Mouse (Mus musculus): ENCODE measurements around the gene Cysrt1. TPM values are rescaled to one million over a fixed set of nuclear protein-coding genes. Genes with fewer than 3 reads are reported as not detected.

Cysrt1 gene
- total and polyA plus RNA-seq, 2 experiments from 2014 or later, result not detected

- H3K27me3 ChIP-seq (ENCODE audit: control insufficient read depth, insufficient read depth, low read length), result peaks cover 53% of the 10 kb centered on the region
- WGBS, result 81% methylated on average over 7 of the region's 7 CpGs
- H3K4me2 ChIP-seq (ENCODE audit: low read depth, low read length), result no peak overlapping the region
- ATAC-seq (ENCODE audit: insufficient read depth, low read depth), result no peak
- no peak for DNase-seq (ENCODE audit: low spot score)
- H3K36me3 ChIP-seq (replicated peaks; ENCODE audit: control insufficient read depth, insufficient read depth, low read length), result peaks cover 23% of the 10 kb centered on the region
- peaks cover 18% of the 10 kb centered on the region for H3K4me1 ChIP-seq (ENCODE audit: control insufficient read depth, insufficient read depth)
- H3K9me3 ChIP-seq (replicated peaks; ENCODE audit: control insufficient read depth, low read length), result no peaks in the 10 kb centered on the region
- no peak overlapping the region for H3K27ac ChIP-seq (ENCODE audit: low read depth)
- H3K9ac ChIP-seq (replicated peaks; ENCODE audit: low read depth, low read length), result no peak overlapping the region
- H3K4me3 ChIP-seq (ENCODE audit: low read depth, low read length), result no peak overlapping the region
- TF ChIP-seq EP300 (IDR thresholded peaks at IDR 0.05; ENCODE audit: low read depth) (no peak), CTCF (IDR thresholded peaks at IDR 0.05; ENCODE audit: low read depth) (no peak)
These were observed 46.6 kb upstream of the Cysrt1 start for GRCm38 (mm10) chr2:25288734-25289345.

- Histone ChIP-seq H3K9ac (replicated peaks; ENCODE audit: low read depth, low read length) (no peak within 1 kb of the TSS), H3K4me1 (ENCODE audit: control insufficient read depth, insufficient read depth) (peaks cover 18% of the 10 kb centered on the region), H3K9me3 (replicated peaks; ENCODE audit: control insufficient read depth, low read length) (no peaks in the 10 kb centered on the region), H3K4me2 (ENCODE audit: low read depth, low read length) (no peak within 1 kb of the TSS), H3K27me3 (ENCODE audit: control insufficient read depth, insufficient read depth, low read length) (peaks cover 49% of the 10 kb centered on the region), H3K27ac (ENCODE audit: low read depth) (no peak within 1 kb of the TSS), H3K4me3 (ENCODE audit: low read depth, low read length) (no peak within 1 kb of the TSS), H3K36me3 (replicated peaks; ENCODE audit: control insufficient read depth, insufficient read depth, low read length) (peaks cover 29% of the 10 kb centered on the region)
- DNase-seq (ENCODE audit: low spot score) (no peak), ATAC-seq (ENCODE audit: insufficient read depth, low read depth) (no peak)
- TF ChIP-seq EP300 (IDR thresholded peaks at IDR 0.05; ENCODE audit: low read depth), result no peak
- 73% methylated on average over 6 of the region's 6 CpGs for WGBS
These were observed 45.8 kb upstream of the Cysrt1 start, which contains the start of gene Tmem210 for GRCm38 (mm10) chr2:25287927-25288649. Gene Tmem210, plus strand, starts transcription at chr2:25288145.

- Histone ChIP-seq H3K36me3 (replicated peaks; ENCODE audit: control insufficient read depth, insufficient read depth, low read length) (peaks cover 40% of the 10 kb centered on the region), H3K9me3 (replicated peaks; ENCODE audit: control insufficient read depth, low read length) (no peaks in the 10 kb centered on the region), H3K27me3 (ENCODE audit: control insufficient read depth, insufficient read depth, low read length) (peaks cover 41% of the 10 kb centered on the region), H3K27ac (ENCODE audit: low read depth) (no peak overlapping the region), H3K4me3 (ENCODE audit: low read depth, low read length) (no peak overlapping the region), H3K4me2 (ENCODE audit: low read depth, low read length) (no peak overlapping the region), H3K4me1 (ENCODE audit: control insufficient read depth, insufficient read depth) (peaks cover 12% of the 10 kb centered on the region), H3K9ac (replicated peaks; ENCODE audit: low read depth, low read length) (no peak overlapping the region)
- 24% methylated on average over 7 of the region's 7 CpGs for WGBS
- ATAC-seq (ENCODE audit: insufficient read depth, low read depth) (peak; percentile 43), DNase-seq (ENCODE audit: low spot score) (no peak)
- TF ChIP-seq EP300 (IDR thresholded peaks at IDR 0.05; ENCODE audit: low read depth) (no peak), CTCF (IDR thresholded peaks at IDR 0.05; ENCODE audit: low read depth) (no peak)
These were observed 44.8 kb upstream of the Cysrt1 start for GRCm38 (mm10) chr2:25286837-25287636.

- H3K4me2 ChIP-seq (ENCODE audit: low read depth, low read length), result no peak overlapping the region
- DNase-seq (ENCODE audit: low spot score) (no peak), ATAC-seq (ENCODE audit: insufficient read depth, low read depth) (no peak)
- WGBS, result 53% methylated on average over 1 of the region's 1 CpGs
- no peak overlapping the region for H3K27ac ChIP-seq (ENCODE audit: low read depth)
- H3K9me3 ChIP-seq (replicated peaks; ENCODE audit: control insufficient read depth, low read length), result no peaks in the 10 kb centered on the region
- TF ChIP-seq EP300 (IDR thresholded peaks at IDR 0.05; ENCODE audit: low read depth) (no peak), CTCF (IDR thresholded peaks at IDR 0.05; ENCODE audit: low read depth) (no peak)
- H3K9ac ChIP-seq (replicated peaks; ENCODE audit: low read depth, low read length), result no peak overlapping the region
- H3K36me3 ChIP-seq (replicated peaks; ENCODE audit: control insufficient read depth, insufficient read depth, low read length), result peaks cover 44% of the 10 kb centered on the region
- peaks cover 34% of the 10 kb centered on the region for H3K27me3 ChIP-seq (ENCODE audit: control insufficient read depth, insufficient read depth, low read length)
- H3K4me1 ChIP-seq (ENCODE audit: control insufficient read depth, insufficient read depth), result peaks cover 11% of the 10 kb centered on the region
- H3K4me3 ChIP-seq (ENCODE audit: low read depth, low read length), result no peak overlapping the region
These were observed 44.1 kb upstream of the Cysrt1 start for GRCm38 (mm10) chr2:25286314-25286713.

- Histone ChIP-seq H3K36me3 (replicated peaks; ENCODE audit: control insufficient read depth, insufficient read depth, low read length) (peaks cover 51% of the 10 kb centered on the region), H3K9me3 (replicated peaks; ENCODE audit: control insufficient read depth, low read length) (no peaks in the 10 kb centered on the region), H3K4me1 (ENCODE audit: control insufficient read depth, insufficient read depth) (peaks cover 7% of the 10 kb centered on the region), H3K4me3 (ENCODE audit: low read depth, low read length) (no peak overlapping the region), H3K4me2 (ENCODE audit: low read depth, low read length) (no peak overlapping the region), H3K27ac (ENCODE audit: low read depth) (no peak overlapping the region), H3K27me3 (ENCODE audit: control insufficient read depth, insufficient read depth, low read length) (peaks cover 26% of the 10 kb centered on the region), H3K9ac (replicated peaks; ENCODE audit: low read depth, low read length) (no peak overlapping the region)
- 89% methylated on average over 2 of the region's 2 CpGs for WGBS
- TF ChIP-seq CTCF (IDR thresholded peaks at IDR 0.05; ENCODE audit: low read depth) (no peak), EP300 (IDR thresholded peaks at IDR 0.05; ENCODE audit: low read depth) (no peak)
- DNase-seq (ENCODE audit: low spot score) (no peak), ATAC-seq (ENCODE audit: insufficient read depth, low read depth) (no peak)
These were observed 43.3 kb upstream of the Cysrt1 start for GRCm38 (mm10) chr2:25285551-25285950.
